Mouse (Mus musculus) lung, embryonic 14.5 days (tissue): ENCODE measurements around the gene Vasp. TPM values are rescaled to one million over a fixed set of nuclear protein-coding genes. Genes with fewer than 3 reads are reported as not detected.
A peak's percentile ranks its signal among the peaks of the same experiment; 100 is the strongest.

Source experiments
- ATAC-seq: fragments of 200-750 bp; cut with Nextera tagmentation; 2 replicates; pipeline ENCODE4 v1.8.0; 2017; ENCODE audit warnings: mild to moderate bottlenecking, moderate TSS enrichment, moderate library complexity; ENCODE audit not compliant: insufficient read depth
- DNase-seq: peaks from one replicate; pipeline ENCODE4 v3.0.0-alpha.2; 2015
- H3K27ac ChIP-seq: fragments of 300-500 bp; sonication (generic); 2 replicates; pipeline ENCODE4 v1.5.1; 2014; ENCODE audit warnings: low read depth, mild to moderate bottlenecking, moderate library complexity
- H3K27me3 ChIP-seq: fragments of 300-500 bp; sonication (generic); 2 replicates; pipeline ENCODE4 v1.6.1; 2014; ENCODE audit warnings: low read length, control low read depth; ENCODE audit not compliant: insufficient read depth
- H3K36me3 ChIP-seq: fragments of 300-500 bp; sonication (generic); 2 replicates; pipeline ENCODE4 v1.6.1; 2014; ENCODE audit warnings: control low read depth; ENCODE audit not compliant: insufficient read depth
- H3K4me1 ChIP-seq: fragments of 300-500 bp; sonication (generic); 2 replicates; pipeline ENCODE4 v1.6.1; 2014; ENCODE audit warnings: antibody characterized with exemption, control low read depth; ENCODE audit not compliant: insufficient read depth
- H3K4me2 ChIP-seq: fragments of 300-500 bp; sonication (generic); 2 replicates; pipeline ENCODE4 v1.6.1; 2014; ENCODE audit warnings: mild to moderate bottlenecking
- H3K4me3 ChIP-seq: fragments of 300-500 bp; sonication (generic); 2 replicates; pipeline ENCODE4 v1.5.1; 2014; ENCODE audit warnings: low read depth, low read length
- H3K9ac ChIP-seq: fragments of 300-500 bp; sonication (generic); 2 replicates; pipeline ENCODE4 v1.6.1; 2014
- H3K9me3 ChIP-seq: fragments of 300-500 bp; sonication (generic); 2 replicates; pipeline ENCODE4 v1.6.1; 2016; ENCODE audit warnings: low read depth, low read length, control low read depth
- CTCF ChIP-seq: IDR thresholded peaks from 2 replicates; pipeline ENCODE4 v1.5.1; 2016; ENCODE audit warnings: antibody characterized with exemption, low read depth
- WGBS: fragments of 180-500 bp; shearing (Covaris S2); extraction: QIAGEN DNeasy Blood & Tissue Kit; methylation state at CpG from one replicate; pipeline ENCODE4 v1.1.7; 2014; 5-methylcytosine and 5-hydroxymethylcytosine counted together
- polyA plus RNA-seq: library from polyadenylated mRNA; unstranded; fragments of >200 nt; fragmentation: Nextera tagmentation; extraction: Ambion mirVana; gene quantifications from 2 replicates; pipeline ENCODE4 v1.2.1, GENCODE M21; 2014

Vasp gene
- polyA plus RNA-seq, 1 experiment from 2014 or later, result 95.3 TPM

DNA sequence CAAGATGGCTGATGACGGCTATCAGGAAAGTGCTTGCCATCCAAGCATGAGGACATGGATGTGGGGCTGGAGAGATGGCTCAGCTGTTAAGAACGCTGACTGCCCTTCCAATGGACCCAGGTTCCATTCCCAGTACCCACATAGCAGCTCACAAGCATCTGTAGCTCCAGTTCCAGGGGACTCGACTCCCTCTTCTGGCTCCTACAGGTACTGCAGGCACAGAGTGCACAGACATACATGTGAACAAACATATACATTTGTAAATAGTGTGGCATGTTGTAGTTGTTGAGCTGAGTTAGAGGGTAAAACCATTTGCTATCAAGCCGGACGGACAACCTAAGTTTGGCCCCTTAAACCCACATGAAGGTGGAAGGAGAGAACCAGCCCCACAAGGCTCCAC lies 61.6 kb downstream of the Vasp start:
- Histone ChIP-seq H3K9me3 (peaks cover 3% of the 10 kb centered on the region; the same call in 1 of the 2 replicates), H3K36me3 (peaks cover 4% of the 10 kb centered on the region; the same call in 1 of the 2 replicates), H3K4me2 (no peak overlapping the region), H3K27me3 (peaks cover 4% of the 10 kb centered on the region; the same call in 1 of the 2 replicates), H3K4me3 (no peak overlapping the region), H3K9ac (no peak overlapping the region), H3K27ac (no peak overlapping the region), H3K4me1 (no peaks in the 10 kb centered on the region)
- WGBS, result 87% methylated on average over 5 of the region's 5 CpGs
- DNase-seq (no peak), ATAC-seq (no peak)
- peak; percentile 58 for TF ChIP-seq CTCF

DNA sequence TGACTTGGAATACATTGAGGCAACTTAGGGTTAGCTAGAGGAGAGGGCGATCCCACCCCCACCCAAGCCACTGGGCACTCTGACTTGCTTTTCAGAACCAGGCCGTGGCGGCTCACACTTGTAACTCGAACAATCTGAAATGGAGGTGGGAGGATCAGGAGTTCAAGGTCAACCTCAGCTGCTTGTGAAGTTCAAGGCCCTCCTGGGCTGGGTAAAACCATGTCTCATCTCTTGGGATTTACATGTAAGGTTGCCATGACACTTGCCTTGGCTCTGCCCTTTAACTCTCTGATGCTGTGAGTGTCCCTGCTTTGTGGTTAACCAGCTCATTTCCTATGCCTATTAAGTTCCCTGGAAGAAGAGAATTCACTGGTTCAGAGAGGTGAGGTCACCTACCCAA lies 62.1 kb downstream of the Vasp start:
- Histone ChIP-seq H3K27me3 (peaks cover 4% of the 10 kb centered on the region; the same call in 1 of the 2 replicates), H3K36me3 (peaks cover 4% of the 10 kb centered on the region; the same call in 1 of the 2 replicates), H3K27ac (no peak overlapping the region), H3K9me3 (peaks cover 3% of the 10 kb centered on the region; the same call in 1 of the 2 replicates), H3K4me2 (no peak overlapping the region), H3K9ac (no peak overlapping the region), H3K4me1 (no peaks in the 10 kb centered on the region), H3K4me3 (no peak overlapping the region)
- DNase-seq (no peak), ATAC-seq (no peak)
- no peak for TF ChIP-seq CTCF
- WGBS, result 74% methylated on average over 4 of the region's 4 CpGs

DNA sequence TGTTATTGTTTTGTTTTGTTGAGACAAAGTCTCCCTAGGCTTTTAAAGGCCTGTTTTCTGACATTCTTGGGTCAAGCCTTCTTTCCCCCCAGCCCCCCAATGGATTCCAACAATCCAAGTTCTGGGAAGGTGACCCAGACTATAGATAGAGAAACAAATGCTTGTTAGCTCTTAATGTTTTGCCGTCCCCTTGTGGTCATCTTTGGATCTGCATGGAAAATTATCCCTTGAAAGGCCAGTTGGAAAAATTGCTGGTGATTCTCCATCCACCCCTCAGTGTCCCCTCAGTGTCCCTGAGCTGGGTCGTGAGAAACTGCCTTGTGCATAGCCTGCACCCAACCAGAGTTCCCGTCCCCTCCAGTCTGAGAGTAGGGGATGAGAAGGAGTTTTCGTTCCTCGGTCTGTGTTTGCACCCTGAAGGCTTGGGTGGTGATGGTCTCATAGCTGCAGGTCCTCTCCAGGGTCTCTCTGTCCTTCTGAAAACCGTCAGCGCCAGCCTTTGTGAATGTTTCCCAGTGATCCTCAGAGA lies 62.6 kb downstream of the Vasp start:
- Histone ChIP-seq H3K4me3 (no peak overlapping the region), H3K9me3 (peaks cover 3% of the 10 kb centered on the region; the same call in 1 of the 2 replicates), H3K4me2 (no peak overlapping the region), H3K4me1 (no peaks in the 10 kb centered on the region), H3K27me3 (peaks cover 4% of the 10 kb centered on the region; the same call in 1 of the 2 replicates), H3K9ac (no peak overlapping the region), H3K36me3 (peaks cover 4% of the 10 kb centered on the region; the same call in 1 of the 2 replicates), H3K27ac (no peak overlapping the region)
- peak; percentile 87 for DNase-seq
- 46% methylated on average over 7 of the region's 7 CpGs for WGBS
- no peak for ATAC-seq
- peak; percentile 90 for TF ChIP-seq CTCF

DNA sequence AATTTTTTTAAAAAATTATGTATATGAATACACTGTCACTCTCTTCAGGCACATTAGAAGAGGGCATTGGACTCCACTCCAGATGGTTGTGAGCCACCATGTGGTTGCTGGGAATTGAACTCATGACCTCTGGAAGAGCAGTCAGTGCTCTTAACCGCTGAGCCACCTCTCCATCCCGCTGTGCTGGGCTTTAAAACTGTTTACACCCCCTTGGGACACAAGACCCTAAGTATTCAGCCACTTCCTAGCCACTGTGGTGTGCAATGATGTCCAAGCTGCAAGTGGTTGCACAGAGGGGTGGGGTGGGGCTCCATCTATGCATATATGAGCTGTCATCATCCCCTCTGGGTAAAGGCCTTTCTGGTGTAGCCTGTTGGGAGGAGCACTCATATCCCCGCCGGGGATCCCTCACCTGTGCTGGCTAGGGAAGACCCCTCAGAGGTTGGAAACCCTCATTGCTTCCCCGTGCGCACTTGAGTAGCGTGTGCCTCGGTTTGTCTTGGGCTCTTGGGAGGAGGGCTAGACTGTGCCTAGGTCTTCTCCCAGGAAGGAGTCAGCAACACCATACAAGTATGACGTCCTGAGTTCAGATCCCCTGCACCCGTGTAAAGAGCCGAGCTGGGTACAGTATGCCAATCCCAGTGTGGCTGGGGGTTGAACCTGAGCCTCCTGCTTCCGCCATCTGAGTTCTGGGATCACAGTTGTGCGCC lies 63.3 kb downstream of the Vasp start:
- no peak overlapping the region for H3K9ac ChIP-seq
- H3K27ac ChIP-seq, result no peak overlapping the region
- peaks cover 4% of the 10 kb centered on the region; the same call in 1 of the 2 replicates for H3K36me3 ChIP-seq
- H3K4me3 ChIP-seq, result no peak overlapping the region
- 76% methylated on average over 13 of the region's 13 CpGs for WGBS
- ATAC-seq, result no peak
- no peaks in the 10 kb centered on the region for H3K4me1 ChIP-seq
- no peak overlapping the region for H3K4me2 ChIP-seq
- TF ChIP-seq CTCF, result no peak
- peaks cover 3% of the 10 kb centered on the region; the same call in 1 of the 2 replicates for H3K9me3 ChIP-seq
- H3K27me3 ChIP-seq, result peaks cover 4% of the 10 kb centered on the region; the same call in 1 of the 2 replicates
- DNase-seq, result no peak

Other genes with a start within 250 kb of the Vasp start
- gene Foxa3, start 248.3 kb downstream of the Vasp start, polyA plus RNA-seq, result 2.2 and 2.3 TPM in 2 replicates
- 22.9 and 26.8 TPM in 2 replicates for gene Sympk, start 247.4 kb downstream of the Vasp start, polyA plus RNA-seq
- not detected in 2 replicates for gene Rsph6a, start 217.1 kb downstream of the Vasp start, polyA plus RNA-seq
- 18.5 and 19.2 TPM in 2 replicates for gene Dmwd, start 195.6 kb downstream of the Vasp start, polyA plus RNA-seq
- gene Dmpk, start 188.0 kb downstream of the Vasp start, polyA plus RNA-seq, result 20.9 and 23.0 TPM in 2 replicates
- gene Six5, start 177.2 kb downstream of the Vasp start, polyA plus RNA-seq, result 11.6 and 12.7 TPM in 2 replicates
- 3.0 and 4.0 TPM in 2 replicates for gene Gm4969, start 153.4 kb downstream of the Vasp start, polyA plus RNA-seq
- gene Fbxo46, start 152.0 kb downstream of the Vasp start, polyA plus RNA-seq, result 9.7 and 11.6 TPM in 2 replicates
- 12.5 and 13.1 TPM in 2 replicates for gene Qpctl, start 122.5 kb downstream of the Vasp start, polyA plus RNA-seq
- gene Snrpd2, start 122.1 kb downstream of the Vasp start, polyA plus RNA-seq, result 158 and 161 TPM in 2 replicates
- 0.26 and 0.85 TPM in 2 replicates for gene Gipr, start 105.7 kb downstream of the Vasp start, polyA plus RNA-seq
- 2.6 and 2.7 TPM in 2 replicates for gene Eml2, start 95.4 kb downstream of the Vasp start, polyA plus RNA-seq
- 1.6 and 2.2 TPM in 2 replicates for gene Gpr4, start 59.3 kb downstream of the Vasp start, polyA plus RNA-seq
- 38.0 and 39.4 TPM in 2 replicates for gene Opa3, start 43.5 kb downstream of the Vasp start, polyA plus RNA-seq
- not detected in 2 replicates for gene Ppm1n, start 8.2 kb upstream of the Vasp start, polyA plus RNA-seq
- 8.0 and 9.1 TPM in 2 replicates for gene Rtn2, start 10.8 kb upstream of the Vasp start, polyA plus RNA-seq
- not detected in 2 replicates for gene Fosb, start 38.2 kb upstream of the Vasp start, polyA plus RNA-seq
- 88.6 and 90.5 TPM in 2 replicates for gene Ercc1, start 73.0 kb upstream of the Vasp start, polyA plus RNA-seq
- gene Cd3eap, start 87.7 kb upstream of the Vasp start, polyA plus RNA-seq, result 21.3 and 24.2 TPM in 2 replicates
- 5.4 and 7.9 TPM in 2 replicates for gene Ppp1r13l, start 87.9 kb upstream of the Vasp start, polyA plus RNA-seq
- 11.4 and 12.1 TPM in 2 replicates for gene Ercc2, start 110.2 kb upstream of the Vasp start, polyA plus RNA-seq
- gene Klc3, start 132.3 kb upstream of the Vasp start, polyA plus RNA-seq, result 6.5 and 7.5 TPM in 2 replicates
- 2.8 and 11.1 TPM in 2 replicates for gene Ckm, start 133.0 kb upstream of the Vasp start, polyA plus RNA-seq
- 8.7 and 11.1 TPM in 2 replicates for gene Mark4, start 187.0 kb upstream of the Vasp start, polyA plus RNA-seq
- 1.7 and 2.2 TPM in 2 replicates for gene Exoc3l2, start 191.5 kb upstream of the Vasp start, polyA plus RNA-seq
- 1.1 and 1.7 TPM in 2 replicates for gene Bloc1s3, start 236.6 kb upstream of the Vasp start, polyA plus RNA-seq
- gene Trappc6a, start 236.6 kb upstream of the Vasp start, polyA plus RNA-seq, result 77.3 and 83.5 TPM in 2 replicates
- gene Nkpd1, start 246.0 kb upstream of the Vasp start, polyA plus RNA-seq, result 0.11 TPM in 2 replicates